Mouse (Mus musculus) liver, embryonic 13.5 days (tissue): ENCODE measurements around the gene Mrps36. TPM values are rescaled to one million over a fixed set of nuclear protein-coding genes. Genes with fewer than 3 reads are reported as not detected.

ENCODE experiments used
- ATAC-seq: fragments of 200-750 bp; cut with Nextera tagmentation; 2 replicates; pipeline ENCODE4 v1.8.0; 2017; ENCODE audit warnings: low read depth, mild to moderate bottlenecking, moderate number of reproducible peaks, moderate library complexity
- DNase-seq: peaks from one replicate; pipeline ENCODE4 v3.0.0; 2022
- H3K27ac ChIP-seq: fragments of 300-500 bp; sonication (generic); 2 replicates; pipeline ENCODE4 v1.5.1; 2015; ENCODE audit warnings: moderate library complexity, mild to moderate bottlenecking, inconsistent platforms
- H3K27me3 ChIP-seq: fragments of 300-500 bp; sonication (generic); 2 replicates; pipeline ENCODE4 v1.6.1; 2015; ENCODE audit warnings: mild to moderate bottlenecking, inconsistent platforms
- H3K36me3 ChIP-seq: fragments of 300-500 bp; sonication (generic); 2 replicates; pipeline ENCODE4 v1.6.1; 2015; ENCODE audit warnings: mild to moderate bottlenecking, inconsistent platforms
- H3K4me1 ChIP-seq: fragments of 300-500 bp; sonication (generic); replicated peaks from 2 replicates; pipeline ENCODE4 v1.6.1; 2015; ENCODE audit warnings: inconsistent platforms
- H3K4me2 ChIP-seq: fragments of 300-500 bp; sonication (generic); 2 replicates; pipeline ENCODE4 v1.6.1; 2015; ENCODE audit warnings: inconsistent platforms, mild to moderate bottlenecking, moderate library complexity
- H3K4me3 ChIP-seq: fragments of 300-500 bp; sonication (generic); replicated peaks from 2 replicates; pipeline ENCODE4 v1.5.1; 2015; ENCODE audit warnings: mild to moderate bottlenecking, inconsistent platforms
- H3K9ac ChIP-seq: fragments of 300-500 bp; sonication (generic); 2 replicates; pipeline ENCODE4 v1.6.1; 2015; ENCODE audit warnings: mild to moderate bottlenecking, inconsistent platforms
- H3K9me3 ChIP-seq: fragments of 300-500 bp; sonication (generic); replicated peaks from 2 replicates; pipeline ENCODE4 v1.6.1; 2016; ENCODE audit warnings: inconsistent platforms
- WGBS: fragments of 180-500 bp; shearing (Covaris S2); methylation state at CpG from one replicate; pipeline ENCODE4 v1.1.7; 2015; ENCODE audit not compliant: insufficient replicate concordance; 5-methylcytosine and 5-hydroxymethylcytosine counted together
- polyA plus RNA-seq: library from polyadenylated mRNA; unstranded; fragments of >200 nt; fragmentation: Nextera tagmentation; extraction: Ambion mirVana; gene quantifications from 2 replicates; pipeline ENCODE4 v1.2.1, GENCODE M21; 2015

Gene Mrps36
- polyA plus RNA-seq, 1 experiment from 2014 or later, result 167 TPM

DNA sequence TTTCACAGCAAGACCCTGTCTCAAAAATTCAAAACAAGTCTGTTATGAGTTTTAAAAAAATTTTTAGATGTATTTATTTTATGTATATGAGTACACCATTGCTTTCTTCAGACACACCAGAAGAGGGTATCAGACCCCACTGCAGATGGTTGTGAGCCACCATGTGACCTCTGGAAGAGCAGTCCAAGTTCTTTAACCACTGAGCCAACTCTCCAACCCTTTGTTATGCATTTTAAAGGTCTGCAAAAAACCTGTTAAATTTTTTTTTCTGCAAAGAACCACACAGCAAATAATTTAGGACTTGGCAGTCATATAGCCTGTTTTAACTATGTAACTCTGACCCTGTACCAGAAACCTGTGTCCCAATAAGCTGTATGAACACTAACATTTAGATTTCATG, 30.2 kb upstream of the Mrps36 start:
- no peak for ATAC-seq
- DNase-seq, result no peak
- H3K4me2 ChIP-seq, result peak overlapping the region; percentile 81
- H3K4me3 ChIP-seq, result peak overlapping the region; percentile 93
- H3K9ac ChIP-seq, result peak overlapping the region; percentile 92
- H3K27ac ChIP-seq, result peak overlapping the region; percentile 78
- H3K36me3 ChIP-seq, result peaks cover 64% of the 10 kb centered on the region
- no peaks in the 10 kb centered on the region for H3K9me3 ChIP-seq
- peaks cover 64% of the 10 kb centered on the region for H3K4me1 ChIP-seq
- H3K27me3 ChIP-seq, result no peaks in the 10 kb centered on the region

DNA sequence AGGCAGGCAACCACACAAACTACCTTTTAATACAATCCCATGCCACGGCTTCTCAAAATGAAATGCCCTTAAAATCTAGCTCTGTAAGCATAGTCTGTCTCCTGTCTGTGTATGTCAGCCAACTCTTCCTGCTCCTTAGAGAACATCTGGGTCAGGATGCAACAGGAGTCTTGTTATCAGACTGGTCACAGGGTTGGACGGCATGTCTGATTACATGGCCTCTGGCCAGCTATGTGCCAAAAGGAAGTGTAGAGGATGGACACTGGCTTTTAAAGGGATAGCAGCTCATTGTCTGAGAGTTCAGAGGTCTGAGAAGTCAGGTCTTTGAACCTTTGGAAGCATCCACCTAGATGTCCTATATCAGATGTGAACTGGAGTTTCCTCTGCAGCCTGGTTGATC, 10.9 kb upstream of the Mrps36 start:
- Histone ChIP-seq H3K36me3 (peaks cover 22% of the 10 kb centered on the region), H3K27me3 (no peaks in the 10 kb centered on the region), H3K27ac (no peak overlapping the region), H3K4me2 (no peak overlapping the region), H3K4me1 (peaks cover 38% of the 10 kb centered on the region), H3K4me3 (no peak overlapping the region), H3K9ac (no peak overlapping the region), H3K9me3 (no peaks in the 10 kb centered on the region)
- DNase-seq, result no peak
- no peak for ATAC-seq
- 57% methylated on average over 2 of the region's 2 CpGs for WGBS

DNA sequence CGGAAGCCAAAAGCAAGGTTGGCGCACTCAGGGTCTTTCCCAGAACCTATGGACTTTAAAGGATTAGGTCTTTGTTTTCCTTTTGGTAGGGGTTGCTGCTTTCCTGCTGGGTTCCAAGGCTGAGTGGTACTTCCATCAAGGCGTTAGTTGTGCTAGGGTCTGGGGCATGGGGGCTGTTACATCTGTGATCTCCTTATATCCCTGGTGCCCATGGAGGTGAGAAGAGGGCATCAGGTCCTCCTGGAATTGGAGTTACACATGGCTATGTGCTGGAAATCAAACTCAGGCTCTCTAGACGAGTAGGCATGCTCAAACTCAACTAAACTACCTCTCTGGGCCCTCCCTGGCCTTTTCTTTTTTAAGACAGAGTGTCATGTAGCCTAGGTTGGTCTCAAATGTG, 9.7 kb upstream of the Mrps36 start:
- H3K27ac ChIP-seq, result no peak overlapping the region
- peaks cover 47% of the 10 kb centered on the region for H3K4me1 ChIP-seq
- no peak overlapping the region for H3K4me3 ChIP-seq
- no peaks in the 10 kb centered on the region for H3K27me3 ChIP-seq
- no peak overlapping the region for H3K9ac ChIP-seq
- no peak overlapping the region for H3K4me2 ChIP-seq
- peaks cover 11% of the 10 kb centered on the region for H3K36me3 ChIP-seq
- no peak for DNase-seq
- ATAC-seq, result no peak
- WGBS, result 70% methylated on average over 4 of the region's 4 CpGs
- H3K9me3 ChIP-seq, result no peaks in the 10 kb centered on the region

DNA sequence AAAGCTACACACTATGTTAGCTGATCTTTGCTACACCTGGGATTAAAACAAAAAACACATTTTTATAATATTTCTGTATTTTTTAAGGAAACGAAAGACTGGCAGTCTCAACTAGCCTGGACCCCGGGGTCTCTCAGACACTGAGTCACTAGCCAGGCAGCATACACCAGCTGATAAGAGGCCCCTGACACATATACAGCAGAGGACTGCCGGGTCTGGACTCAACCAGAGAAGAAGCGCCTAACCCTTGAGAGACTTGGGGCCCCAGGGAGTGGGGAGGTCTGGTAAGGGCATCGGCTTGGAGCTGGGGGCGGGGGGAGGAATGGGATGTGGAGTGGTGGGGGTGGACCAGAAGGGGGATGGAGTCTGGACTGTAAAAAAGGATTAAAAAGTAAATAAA, 8.6 kb upstream of the Mrps36 start:
- Histone ChIP-seq H3K36me3 (0 out of 2 replicates have a peak, but pooled peaks cover 2% of the 10 kb centered on the region), H3K4me1 (peaks cover 59% of the 10 kb centered on the region), H3K27ac (peak overlapping the region; percentile 32; the same call in 1 of the 2 replicates), H3K4me3 (no peak overlapping the region), H3K9ac (peak overlapping the region; percentile 14), H3K9me3 (no peaks in the 10 kb centered on the region), H3K27me3 (no peaks in the 10 kb centered on the region), H3K4me2 (peak overlapping the region; percentile 46)
- ATAC-seq (peak; percentile 48), DNase-seq (no peak)
- 21% methylated on average over 6 of the region's 6 CpGs for WGBS

DNA sequence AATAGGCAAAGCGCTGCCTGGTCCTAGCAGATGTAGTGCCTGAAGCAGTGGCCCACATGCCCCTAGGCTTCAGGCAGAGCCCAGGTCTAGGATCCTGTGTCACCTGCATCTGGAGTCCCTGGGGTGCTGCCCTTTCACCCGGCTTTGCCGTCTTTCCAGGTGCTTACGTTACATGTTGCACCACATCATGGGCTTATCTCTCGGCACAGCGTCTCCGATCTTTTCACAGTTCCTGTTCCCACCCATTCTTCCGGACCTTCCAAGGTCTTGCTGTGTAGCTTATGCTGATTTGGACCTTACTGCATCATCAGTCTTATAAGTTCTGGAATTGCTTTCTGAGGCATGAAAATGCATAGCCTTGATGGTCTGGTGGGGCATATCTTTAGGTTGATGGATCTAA, 8.1 kb upstream of the Mrps36 start:
- no peaks in the 10 kb centered on the region for H3K27me3 ChIP-seq
- H3K4me1 ChIP-seq, result peaks cover 64% of the 10 kb centered on the region
- peak overlapping the region; percentile 69 for H3K27ac ChIP-seq
- no peaks in the 10 kb centered on the region for H3K36me3 ChIP-seq
- peak overlapping the region; percentile 46 for H3K4me2 ChIP-seq
- 46% methylated on average over 8 of the region's 8 CpGs for WGBS
- H3K9me3 ChIP-seq, result no peaks in the 10 kb centered on the region
- ATAC-seq, result peak; percentile 73
- no peak overlapping the region for H3K4me3 ChIP-seq
- peak overlapping the region; percentile 14 for H3K9ac ChIP-seq
- peak; percentile 55 for DNase-seq

DNA sequence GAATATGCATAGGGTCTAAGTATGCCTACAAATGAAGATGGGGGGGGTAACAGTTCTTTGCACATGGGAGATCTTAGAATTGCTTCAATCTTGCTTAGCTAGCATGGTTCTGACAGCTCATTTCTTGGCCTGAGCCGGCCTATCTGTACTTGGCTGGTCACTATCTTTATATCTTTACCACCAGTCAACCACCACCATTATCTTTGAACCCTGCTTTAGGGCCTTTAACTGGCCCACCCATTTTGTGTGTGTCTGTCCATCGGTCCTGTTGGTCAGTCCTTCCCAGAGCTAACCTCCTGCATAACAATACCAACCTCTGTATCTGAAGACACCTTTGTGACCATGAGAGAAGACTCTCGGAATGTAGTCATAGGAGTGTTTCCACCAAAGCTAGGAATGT, 6.9 kb upstream of the Mrps36 start:
- ATAC-seq (peak; percentile 47; the same call in 1 of the 2 replicates), DNase-seq (no peak)
- H3K36me3 ChIP-seq, result no peaks in the 10 kb centered on the region
- WGBS, result 28% methylated on average over 3 of the region's 3 CpGs
- 0 out of 2 replicates have a peak overlapping the region, but pooled peaks have one; percentile 7 for H3K4me2 ChIP-seq
- H3K27me3 ChIP-seq, result no peaks in the 10 kb centered on the region
- no peak overlapping the region for H3K4me3 ChIP-seq
- peak overlapping the region; percentile 69 for H3K27ac ChIP-seq
- H3K4me1 ChIP-seq, result peaks cover 73% of the 10 kb centered on the region
- H3K9me3 ChIP-seq, result no peaks in the 10 kb centered on the region
- no peak overlapping the region; the same call in 1 of the 2 replicates for H3K9ac ChIP-seq

DNA sequence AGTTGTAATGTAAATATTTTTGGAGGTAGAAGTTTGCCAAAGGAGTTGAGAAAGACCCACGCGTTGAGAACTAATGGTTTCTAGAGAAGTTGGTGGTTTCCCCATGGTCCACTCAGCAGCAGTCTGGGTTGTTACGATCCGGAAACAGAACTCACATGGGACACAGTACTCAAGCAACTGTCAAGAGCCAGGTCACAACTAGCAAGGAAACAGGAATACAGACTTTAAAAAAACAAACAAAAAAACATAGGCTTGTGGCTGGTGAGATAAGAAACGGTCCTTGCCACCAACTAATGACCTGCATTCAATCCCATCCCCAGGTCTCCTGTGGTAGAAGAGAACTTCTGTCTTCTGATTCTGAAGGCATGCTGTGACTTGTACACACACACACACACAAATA, 6.3 kb upstream of the Mrps36 start:
- Histone ChIP-seq H3K4me2 (peak overlapping the region; percentile 7; the same call in 1 of the 2 replicates), H3K9ac (no peak overlapping the region; the same call in 1 of the 2 replicates), H3K27me3 (no peaks in the 10 kb centered on the region), H3K9me3 (no peaks in the 10 kb centered on the region), H3K4me3 (no peak overlapping the region), H3K36me3 (no peaks in the 10 kb centered on the region), H3K4me1 (peaks cover 79% of the 10 kb centered on the region), H3K27ac (peak overlapping the region; percentile 69)
- ATAC-seq (peak; percentile 7; the same call in 1 of the 2 replicates), DNase-seq (no peak)
- 25% methylated on average over 5 of the region's 5 CpGs for WGBS

DNA sequence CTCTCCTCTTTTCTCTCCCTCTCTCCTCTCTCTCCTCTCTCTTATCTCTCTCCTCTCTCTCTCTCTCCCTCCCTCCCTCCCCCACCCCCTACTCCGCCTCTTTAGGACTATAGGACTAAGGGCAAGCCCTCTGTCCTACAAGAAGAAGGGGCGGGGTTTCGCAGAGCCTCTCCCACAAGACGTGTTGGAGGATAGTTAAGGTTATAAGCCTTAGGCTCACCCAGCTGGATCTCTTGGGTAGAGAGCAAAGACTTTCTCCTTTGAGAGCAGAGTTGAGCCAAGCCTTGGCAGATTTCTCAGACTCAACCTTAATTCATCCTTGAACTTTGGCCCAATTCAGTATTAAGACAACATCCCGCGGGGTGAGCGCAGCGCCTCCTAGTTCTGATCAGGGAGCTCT, 4.2 kb upstream of the Mrps36 start:
- Histone ChIP-seq H3K27ac (0 out of 2 replicates have a peak overlapping the region, but pooled peaks have one; percentile 29), H3K9me3 (no peaks in the 10 kb centered on the region), H3K4me3 (no peak overlapping the region), H3K36me3 (no peaks in the 10 kb centered on the region), H3K4me2 (peak overlapping the region; percentile 40), H3K9ac (no peak overlapping the region), H3K27me3 (no peaks in the 10 kb centered on the region), H3K4me1 (peaks cover 86% of the 10 kb centered on the region)
- WGBS, result 45% methylated on average over 8 of the region's 8 CpGs
- DNase-seq, result peak; percentile 55
- ATAC-seq, result peak; percentile 30

DNA sequence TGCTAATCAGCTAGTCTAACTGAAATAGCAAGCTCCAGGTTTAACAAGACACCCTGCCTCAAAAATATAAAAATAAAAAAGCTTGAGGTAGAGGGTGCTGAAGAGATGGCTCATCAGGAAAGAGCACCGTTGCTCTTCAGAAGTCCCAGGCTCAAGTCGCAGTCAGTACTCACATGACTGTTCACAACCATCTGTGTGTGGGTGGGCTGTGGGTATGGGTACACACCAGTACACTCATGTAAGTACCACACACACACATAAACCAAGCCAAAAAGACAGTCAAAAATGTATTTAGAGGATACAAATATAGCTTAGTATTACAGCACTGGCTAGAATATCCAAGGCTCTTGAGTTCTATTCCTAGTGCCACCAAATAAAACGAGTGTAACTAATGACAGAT, 1.6 kb upstream of the Mrps36 start:
- DNase-seq, result no peak
- H3K36me3 ChIP-seq, result no peaks in the 10 kb centered on the region
- no peaks in the 10 kb centered on the region for H3K9me3 ChIP-seq
- no peaks in the 10 kb centered on the region for H3K27me3 ChIP-seq
- WGBS, result 72% methylated on average over 3 of the region's 3 CpGs
- H3K4me3 ChIP-seq, result no peak overlapping the region
- peaks cover 84% of the 10 kb centered on the region for H3K4me1 ChIP-seq
- peak overlapping the region; percentile 21 for H3K27ac ChIP-seq
- ATAC-seq, result no peak
- H3K4me2 ChIP-seq, result no peak overlapping the region
- H3K9ac ChIP-seq, result no peak overlapping the region

DNA sequence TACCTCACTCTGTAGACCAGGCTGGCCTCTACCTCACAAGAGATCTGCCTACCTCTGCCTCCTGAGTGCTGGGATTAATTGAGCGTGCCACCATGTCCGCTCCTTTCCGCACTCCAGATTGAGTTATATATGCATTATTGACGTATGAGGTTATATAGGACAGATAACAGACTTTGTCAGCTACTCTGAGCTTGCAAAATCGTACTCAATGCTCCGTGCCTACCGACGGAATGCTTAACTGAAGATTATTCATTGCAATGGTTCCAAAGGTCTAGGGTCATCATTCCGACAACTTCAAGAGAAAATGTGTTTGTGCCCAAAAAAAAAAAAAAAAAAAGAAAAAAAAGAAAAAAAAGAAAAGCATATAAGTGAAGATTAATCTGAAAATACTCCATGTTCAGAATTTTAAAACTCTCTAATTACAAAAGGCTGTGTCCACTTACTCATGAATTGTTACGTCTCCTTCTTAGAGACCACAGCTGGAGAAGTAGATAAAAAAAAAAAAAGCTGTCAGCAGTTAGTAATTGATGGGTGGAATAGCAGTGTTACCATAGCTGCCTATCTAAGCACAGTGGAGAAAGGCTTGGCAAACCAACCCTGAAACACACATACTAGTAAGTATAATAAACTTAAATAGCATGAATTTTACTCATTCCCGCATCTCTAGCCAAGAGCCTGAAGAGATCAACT, 968 bp downstream of the Mrps36 start:
- DNase-seq, result no peak
- H3K27me3 ChIP-seq, result no peaks in the 10 kb centered on the region
- H3K4me2 ChIP-seq, result peak overlapping the region; percentile 69
- 56% methylated on average over 11 of the region's 11 CpGs for WGBS
- peak overlapping the region; percentile 92 for H3K4me3 ChIP-seq
- H3K9me3 ChIP-seq, result no peaks in the 10 kb centered on the region
- peaks cover 17% of the 10 kb centered on the region for H3K36me3 ChIP-seq
- H3K4me1 ChIP-seq, result peaks cover 67% of the 10 kb centered on the region
- H3K9ac ChIP-seq, result peak overlapping the region; percentile 89
- H3K27ac ChIP-seq, result peak overlapping the region; percentile 95
- peak; percentile 39 for ATAC-seq

DNA sequence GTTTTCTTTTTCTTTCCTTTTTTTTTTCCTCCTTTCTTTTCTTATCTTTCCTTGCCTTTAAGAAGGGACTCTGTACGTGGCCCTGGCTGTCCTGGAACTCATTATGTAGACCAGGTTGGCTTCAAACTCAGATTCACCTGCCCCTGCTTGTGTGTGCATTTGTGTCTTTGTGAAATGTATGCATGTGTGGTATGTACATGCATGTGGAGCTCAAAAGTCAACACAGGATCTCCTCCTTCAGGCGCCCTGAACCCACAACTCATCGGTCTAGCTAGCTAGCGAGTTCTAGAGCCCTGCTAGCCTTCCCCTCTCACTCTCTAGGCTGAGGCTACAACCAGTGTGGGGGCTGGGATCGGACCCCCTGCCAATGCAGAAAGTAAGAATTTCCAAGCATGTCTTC, 1.6 kb downstream of the Mrps36 start:
- Histone ChIP-seq H3K9ac (peak overlapping the region; percentile 89), H3K9me3 (no peaks in the 10 kb centered on the region)
- 78% methylated on average over 5 of the region's 5 CpGs for WGBS

DNA sequence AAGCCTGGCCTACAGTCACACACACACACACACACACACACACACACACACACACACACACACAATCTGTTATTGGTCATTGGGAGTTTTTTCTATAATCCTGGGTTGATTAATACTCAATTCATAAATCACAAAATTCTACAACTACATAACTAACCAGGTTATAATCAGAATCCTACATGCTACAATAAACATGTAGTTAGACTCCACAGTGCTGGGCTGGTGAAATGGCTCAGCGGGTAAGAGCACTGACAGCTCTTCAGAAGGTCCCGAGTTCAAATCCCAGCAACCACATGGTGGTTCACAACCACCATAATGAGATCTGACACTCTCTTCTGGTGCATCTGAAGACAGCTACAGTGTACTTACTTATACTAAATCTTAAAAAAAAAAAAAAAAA, 11.7 kb downstream of the Mrps36 start:
- Histone ChIP-seq H3K4me3 (no peak overlapping the region), H3K27me3 (no peaks in the 10 kb centered on the region), H3K27ac (no peak overlapping the region; the same call in 1 of the 2 replicates), H3K9me3 (no peaks in the 10 kb centered on the region), H3K36me3 (peaks cover 34% of the 10 kb centered on the region), H3K9ac (no peak overlapping the region), H3K4me2 (no peak overlapping the region), H3K4me1 (peaks cover 28% of the 10 kb centered on the region)
- 85% methylated on average over 2 of the region's 2 CpGs for WGBS
- ATAC-seq (no peak), DNase-seq (no peak)

More for the DNA sequence above, 1.6 kb downstream of the Mrps36 start:
- H3K27me3 ChIP-seq, result no peaks in the 10 kb centered on the region
- DNase-seq, result no peak
- peak overlapping the region; percentile 69 for H3K4me2 ChIP-seq
- ATAC-seq, result no peak
- peaks cover 24% of the 10 kb centered on the region for H3K36me3 ChIP-seq
- peak overlapping the region; percentile 92 for H3K4me3 ChIP-seq
- H3K4me1 ChIP-seq, result peaks cover 64% of the 10 kb centered on the region
- peak overlapping the region; percentile 68 for H3K27ac ChIP-seq
